Mouse (Mus musculus) lung, adult 2 months (tissue): ENCODE measurements around the gene Epb41l1. TPM values are rescaled to one million over a fixed set of nuclear protein-coding genes. Genes with fewer than 3 reads are reported as not detected.
A peak's percentile ranks its signal among the peaks of the same experiment; 100 is the strongest.
"Not testable (repeated sequence)": the region's sequence is repeated elsewhere in the genome, so short reads cannot be mapped to it uniquely, and the experiment has no call there.

Source experiments
- DNase-seq: peaks from one replicate; pipeline ENCODE4 v3.0.0; 2022
- H3K4me1 ChIP-seq: fragments of 200-500 bp; 2 replicates; pipeline ENCODE4 v1.6.1; 2011; ENCODE audit warnings: low read length; ENCODE audit not compliant: control insufficient read depth, insufficient read depth
- H3K4me3 ChIP-seq: fragments of 200-500 bp; replicated peaks from 2 replicates; pipeline ENCODE3; 2011; ENCODE audit warnings: low read depth, mild to moderate bottlenecking, control low read depth, low read length; ENCODE audit errors: extremely low read depth
- CTCF ChIP-seq: fragments of 200-500 bp; IDR thresholded peaks from 2 replicates; pipeline ENCODE4 v1.5.1; 2011; ENCODE audit warnings: mild to moderate bottlenecking, low read length, control low read depth; ENCODE audit not compliant: insufficient read depth
- POLR2A ChIP-seq: fragments of 200-500 bp; IDR thresholded peaks from 2 replicates; pipeline ENCODE4 v1.6.1; 2011; ENCODE audit warnings: low read depth, mild to moderate bottlenecking, control low read depth, low read length, borderline replicate concordance; ENCODE audit errors: extremely low read depth
- WGBS: fragments of 180-500 bp; shearing (Covaris S2); methylation state at CpG from one replicate; pipeline ENCODE4 v1.1.7; 2018; 5-methylcytosine and 5-hydroxymethylcytosine counted together
- polyA plus RNA-seq: library from polyadenylated mRNA; depleted of rRNA; stranded (reverse); fragments of >200 nt; gene quantifications from 2 replicates; pipeline ENCODE4 v1.2.3, GENCODE M21; 2012

Gene Epb41l1
- polyA plus RNA-seq, 1 experiment: 25.1 TPM

DNA sequence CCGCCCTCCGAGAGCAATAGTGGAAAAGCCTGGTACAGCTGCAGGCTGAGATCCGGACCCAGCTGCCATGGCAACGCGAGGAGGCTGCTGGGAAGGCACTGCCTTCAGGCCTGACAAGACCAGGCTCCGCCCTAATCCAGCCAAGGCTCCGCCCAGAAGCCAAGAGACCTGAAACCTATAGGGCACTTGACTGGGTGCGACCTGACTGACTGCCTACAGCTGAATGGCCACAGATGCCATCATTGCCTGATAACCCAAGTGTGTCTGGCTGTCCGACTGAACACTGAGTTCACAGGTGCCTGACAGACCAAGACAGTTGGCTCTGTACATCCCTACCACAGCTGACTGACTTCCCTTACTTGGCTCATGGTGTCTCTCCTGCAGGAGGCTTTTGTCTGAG lies 19.4 kb upstream of the Epb41l1 start:
- 8% methylated on average over 9 of the region's 9 CpGs for WGBS
- no peak for DNase-seq

DNA sequence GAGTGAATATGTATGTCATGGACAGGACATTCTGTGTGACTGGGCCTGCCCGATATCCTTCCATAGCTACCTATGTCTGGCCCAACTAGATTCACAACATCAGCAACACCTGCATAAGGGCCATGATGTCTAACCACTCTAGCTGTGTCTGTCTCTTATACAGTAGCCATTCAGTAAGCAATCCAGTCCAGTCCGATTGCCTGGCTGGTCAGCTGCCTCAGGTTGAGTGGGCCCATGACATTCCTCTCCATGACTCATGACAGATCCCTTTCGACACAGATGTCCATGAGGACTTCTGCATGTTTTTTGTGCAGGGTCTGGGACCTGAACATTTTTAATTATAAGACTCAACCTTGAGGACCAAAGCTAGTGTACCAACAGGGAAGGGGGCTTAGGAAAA lies 18.7 kb upstream of the Epb41l1 start:
- no peak overlapping the region for H3K4me3 ChIP-seq
- no peak for DNase-seq
- no peaks in the 10 kb centered on the region for H3K4me1 ChIP-seq
- no peak for TF ChIP-seq CTCF
- TF ChIP-seq POLR2A: no peak
- WGBS: 82% methylated on average over 3 of the region's 3 CpGs

More for the DNA sequence above, 19.4 kb upstream of the Epb41l1 start:
- TF ChIP-seq CTCF: no peak
- no peak for TF ChIP-seq POLR2A
- no peak overlapping the region for H3K4me3 ChIP-seq
- H3K4me1 ChIP-seq: no peaks in the 10 kb centered on the region

GRCm38 (mm10) chr2:156406987-156407386 lies 13.7 kb upstream of the Epb41l1 start:
- no peak for DNase-seq
- Histone ChIP-seq H3K4me1 (no peaks in the 10 kb centered on the region), H3K4me3 (no peak overlapping the region)
- TF ChIP-seq POLR2A (no peak), CTCF (no peak)
- 30% methylated on average over 3 of the region's 3 CpGs for WGBS

GRCm38 (mm10) chr2:156408168-156408567 lies 12.5 kb upstream of the Epb41l1 start:
- Histone ChIP-seq H3K4me3 (no peak overlapping the region), H3K4me1 (no peaks in the 10 kb centered on the region)
- TF ChIP-seq POLR2A: no peak
- no peak for TF ChIP-seq CTCF
- 52% methylated on average over 8 of the region's 8 CpGs for WGBS
- DNase-seq: no peak

- not testable (repeated sequence) for H3K4me3 ChIP-seq, DNase-seq, H3K4me1 ChIP-seq
- 69% methylated on average over 7 of the region's 7 CpGs for WGBS
These were observed 9.4 kb upstream of the Epb41l1 start for GRCm38 (mm10) chr2:156411348-156411747.

DNA sequence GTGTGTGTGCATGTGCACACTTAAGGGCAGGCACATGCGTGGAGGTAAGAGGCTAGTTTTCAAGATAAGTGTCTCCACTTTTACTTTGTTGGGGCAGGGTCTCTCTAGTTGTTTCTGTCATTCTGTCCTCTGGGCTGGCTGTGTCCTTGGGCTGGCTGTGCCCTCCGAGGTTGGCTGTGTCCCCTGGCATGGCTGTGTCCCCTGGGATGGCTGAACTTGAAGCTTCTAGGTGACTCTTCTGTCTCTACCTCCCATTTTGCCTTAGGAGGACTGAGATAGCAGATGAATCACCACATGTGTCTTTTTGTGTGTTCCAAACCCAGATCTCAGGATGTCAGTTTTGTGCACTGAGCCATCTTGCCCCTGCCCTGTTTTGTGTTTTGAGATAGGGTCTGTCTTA lies 5.7 kb upstream of the Epb41l1 start:
- Histone ChIP-seq H3K4me1 (no peaks in the 10 kb centered on the region), H3K4me3 (no peak overlapping the region)
- no peak for DNase-seq
- TF ChIP-seq CTCF (no peak), POLR2A (no peak)
- WGBS: 61% methylated on average over 2 of the region's 2 CpGs

DNA sequence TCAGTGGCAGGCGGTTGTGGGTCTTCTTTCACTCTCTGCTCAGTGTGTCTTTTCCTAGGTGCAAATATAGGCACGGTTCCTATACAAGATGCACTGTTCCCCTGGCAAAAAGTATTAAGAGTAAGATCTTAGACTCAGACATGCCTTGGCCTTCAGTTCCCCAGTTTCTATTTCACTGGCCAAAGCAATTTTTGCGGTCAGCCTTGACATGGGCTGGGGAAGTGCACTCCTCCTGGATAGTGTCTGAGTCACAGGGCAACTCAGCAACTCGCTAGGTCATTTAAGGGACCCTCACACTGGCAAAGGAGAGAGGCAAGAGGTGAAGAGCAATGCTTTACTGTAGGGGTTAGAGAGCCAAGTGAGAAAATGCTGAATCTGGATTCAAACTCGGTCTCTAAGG lies 5.0 kb upstream of the Epb41l1 start:
- H3K4me1 ChIP-seq: peaks cover 4% of the 10 kb centered on the region; the same call in 1 of the 2 replicates
- no peak for DNase-seq
- WGBS: 70% methylated on average over 5 of the region's 5 CpGs
- TF ChIP-seq POLR2A (no peak), CTCF (no peak)
- no peak overlapping the region for H3K4me3 ChIP-seq

GRCm38 (mm10) chr2:156417194-156417593 lies 3.5 kb upstream of the Epb41l1 start:
- TF ChIP-seq CTCF (no peak), POLR2A (no peak)
- peaks cover 4% of the 10 kb centered on the region; the same call in 1 of the 2 replicates for H3K4me1 ChIP-seq
- DNase-seq: no peak
- WGBS: 31% methylated on average over 1 of the region's 1 CpGs
- H3K4me3 ChIP-seq: no peak overlapping the region

- no peak overlapping the region for H3K4me3 ChIP-seq
- DNase-seq: no peak
- WGBS: 55% methylated on average over 5 of the region's 5 CpGs
- TF ChIP-seq CTCF (no peak), POLR2A (no peak)
- H3K4me1 ChIP-seq: peaks cover 4% of the 10 kb centered on the region; the same call in 1 of the 2 replicates
These were observed 2.2 kb upstream of the Epb41l1 start for GRCm38 (mm10) chr2:156418467-156418866.

DNA sequence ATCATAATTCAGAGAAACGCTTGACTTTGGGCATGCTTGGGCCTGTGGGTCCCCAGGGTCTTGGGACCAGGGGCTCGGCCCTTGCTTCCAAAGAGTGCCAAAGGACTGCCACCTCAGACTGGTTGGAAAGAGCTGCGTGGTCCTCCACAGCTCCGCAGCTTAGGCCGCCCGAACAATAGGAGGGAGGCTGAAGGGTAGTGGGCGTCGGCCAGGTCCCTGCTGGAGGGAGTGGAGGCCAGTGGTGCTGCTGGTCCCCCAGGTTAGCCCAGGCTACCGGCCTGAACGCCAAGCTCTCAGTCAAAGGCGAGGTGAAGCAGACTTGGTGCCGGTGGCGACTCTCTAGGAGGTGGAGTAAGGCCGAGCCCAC lies 399 bp upstream of the Epb41l1 start:
- DNase-seq: no peak
- 19% methylated on average over 14 of the region's 14 CpGs for WGBS
- Histone ChIP-seq H3K4me3 (peak overlapping the region; percentile 67), H3K4me1 (peaks cover 4% of the 10 kb centered on the region; the same call in 1 of the 2 replicates)
- TF ChIP-seq POLR2A (no peak), CTCF (no peak)

DNA sequence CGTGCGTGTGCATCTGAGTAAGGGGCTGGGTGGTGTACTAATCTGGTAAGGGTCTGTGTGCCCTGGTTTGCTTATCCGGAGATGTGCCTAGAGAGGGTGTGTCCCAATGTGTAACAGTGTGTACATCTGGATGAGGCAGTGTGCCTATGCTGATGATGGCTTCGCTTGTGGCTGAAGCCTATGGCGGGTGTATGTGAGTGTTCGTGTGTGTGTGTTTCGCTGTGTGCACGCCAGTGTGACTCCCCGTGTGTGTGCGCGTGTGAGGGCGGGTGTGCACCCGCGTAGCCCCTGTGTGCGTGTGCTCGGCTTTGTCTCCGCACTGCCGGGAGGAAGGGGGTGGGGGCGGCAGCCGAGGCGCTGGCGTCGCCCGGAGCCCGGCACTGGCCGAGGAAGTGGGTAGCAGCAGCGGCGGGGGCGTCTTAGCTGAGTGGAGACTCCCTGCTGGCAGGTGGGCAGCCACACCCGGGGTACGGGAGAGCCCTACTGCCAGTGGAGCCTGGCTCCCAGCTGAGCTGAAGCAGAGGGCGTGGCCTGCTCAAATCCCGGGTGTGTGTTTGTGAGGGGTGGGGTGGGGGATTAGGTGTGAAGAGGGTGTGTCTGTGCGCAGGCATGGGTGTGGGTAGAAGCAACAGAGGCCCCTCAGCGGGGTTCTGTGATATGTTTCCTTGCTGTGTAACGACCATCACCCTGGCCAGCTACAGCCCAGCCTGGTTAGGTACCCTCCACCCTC lies 837 bp downstream of the Epb41l1 start:
- peaks cover 4% of the 10 kb centered on the region; the same call in 1 of the 2 replicates for H3K4me1 ChIP-seq
- WGBS: under 1% methylated on average over 36 of the region's 36 CpGs
- TF ChIP-seq POLR2A (no peak), CTCF (no peak)
- peak overlapping the region; percentile 67 for H3K4me3 ChIP-seq
- peak; percentile 53 for DNase-seq
